Mouse (Mus musculus) forebrain, embryonic 12.5 days (tissue): ENCODE measurements around the gene Brms1. TPM values are rescaled to one million over a fixed set of nuclear protein-coding genes. Genes with fewer than 3 reads are reported as not detected.
A peak's percentile ranks its signal among the peaks of the same experiment; 100 is the strongest.
"Not testable (repeated sequence)": the region's sequence is repeated elsewhere in the genome, so short reads cannot be mapped to it uniquely, and the experiment has no call there.

Experiments
- ATAC-seq: fragments of 200-750 bp; cut with Nextera tagmentation; 2 replicates; pipeline ENCODE4 v1.8.0; 2017; ENCODE audit warnings: moderate TSS enrichment; ENCODE audit not compliant: low FRiP score
- H3K27ac ChIP-seq: fragments of 300-500 bp; sonication (generic); 2 replicates; pipeline ENCODE4 v1.5.1; 2016; ENCODE audit warnings: mild to moderate bottlenecking
- H3K27me3 ChIP-seq: fragments of 300-500 bp; sonication (generic); 2 replicates; pipeline ENCODE4 v1.6.1; 2016; ENCODE audit warnings: mild to moderate bottlenecking
- H3K36me3 ChIP-seq: fragments of 300-500 bp; sonication (generic); replicated peaks from 2 replicates; pipeline ENCODE4 v1.6.1; 2016; ENCODE audit warnings: mild to moderate bottlenecking
- H3K4me1 ChIP-seq: fragments of 300-500 bp; sonication (generic); 2 replicates; pipeline ENCODE4 v1.6.1; 2016
- H3K4me2 ChIP-seq: fragments of 300-500 bp; sonication (generic); 2 replicates; pipeline ENCODE4 v1.6.1; 2016; ENCODE audit warnings: mild to moderate bottlenecking, moderate library complexity
- H3K4me3 ChIP-seq: fragments of 300-500 bp; sonication (generic); replicated peaks from 2 replicates; pipeline ENCODE4 v1.5.1; 2016; ENCODE audit warnings: mild to moderate bottlenecking
- H3K9ac ChIP-seq: fragments of 300-500 bp; sonication (generic); 2 replicates; pipeline ENCODE4 v1.6.1; 2016; ENCODE audit warnings: mild to moderate bottlenecking
- H3K9me3 ChIP-seq: fragments of 300-500 bp; sonication (generic); 2 replicates; pipeline ENCODE4 v1.6.1; 2016
- WGBS: fragments of 180-500 bp; shearing (Covaris S2); methylation state at CpG from one replicate; pipeline ENCODE4 v1.1.7; 2016; 5-methylcytosine and 5-hydroxymethylcytosine counted together
- polyA plus RNA-seq: library from polyadenylated mRNA; unstranded; fragments of >200 nt; fragmentation: Nextera tagmentation; extraction: Ambion mirVana; gene quantifications from 2 replicates; pipeline ENCODE4 v1.2.1, GENCODE M21; 2016

Gene Brms1
- 57.5 and 60.3 TPM in 2 replicates for polyA plus RNA-seq

GRCm38 (mm10) chr19:5040862-5041523, at the start of gene Brms1:
Gene Brms1 (plus strand): TSS chr19:5041354.
- peak; percentile 79 for ATAC-seq
- WGBS: 7% methylated on average over 40 of the region's 40 CpGs

GRCm38 (mm10) chr19:4992371-4992770, 48.8 kb upstream of the Brms1 start:
- ATAC-seq: no peak
- no peak overlapping the region for H3K9ac ChIP-seq
- H3K4me1 ChIP-seq: peaks cover 15% of the 10 kb centered on the region
- no peaks in the 10 kb centered on the region for H3K36me3 ChIP-seq
- no peak overlapping the region for H3K4me3 ChIP-seq
- H3K27me3 ChIP-seq: peaks cover 88% of the 10 kb centered on the region
- H3K9me3 ChIP-seq: no peaks in the 10 kb centered on the region
- 17% methylated on average over 8 of the region's 8 CpGs for WGBS
- H3K4me2 ChIP-seq: no peak overlapping the region
- no peak overlapping the region for H3K27ac ChIP-seq

More at GRCm38 (mm10) chr19:5040862-5041523, at the start of gene Brms1:
- H3K27me3 ChIP-seq: no peaks in the 10 kb centered on the region
- H3K4me1 ChIP-seq: peaks cover 38% of the 10 kb centered on the region
- peak within 1 kb of the TSS; percentile 97 for H3K4me2 ChIP-seq
- H3K27ac ChIP-seq: peak within 1 kb of the TSS; percentile 9
- peak within 1 kb of the TSS; percentile 83 for H3K9ac ChIP-seq
- H3K36me3 ChIP-seq: peaks cover 15% of the 10 kb centered on the region
- H3K4me3 ChIP-seq: peak within 1 kb of the TSS; percentile 82
- H3K9me3 ChIP-seq: no peaks in the 10 kb centered on the region

- WGBS: 14% methylated on average over 9 of the region's 9 CpGs
- Histone ChIP-seq H3K4me1 (peaks cover 15% of the 10 kb centered on the region), H3K4me3 (no peak overlapping the region), H3K9me3 (no peaks in the 10 kb centered on the region), H3K36me3 (no peaks in the 10 kb centered on the region), H3K9ac (no peak overlapping the region), H3K27me3 (peaks cover 83% of the 10 kb centered on the region), H3K27ac (no peak overlapping the region), H3K4me2 (no peak overlapping the region)
- no peak for ATAC-seq
Observed at GRCm38 (mm10) chr19:4992904-4993303, 48.2 kb upstream of the Brms1 start.

- H3K27me3 ChIP-seq: peaks cover 75% of the 10 kb centered on the region
- H3K9me3 ChIP-seq: no peaks in the 10 kb centered on the region
- ATAC-seq: no peak
- no peak overlapping the region for H3K9ac ChIP-seq
- no peak overlapping the region for H3K4me2 ChIP-seq
- H3K36me3 ChIP-seq: no peaks in the 10 kb centered on the region
- no peak overlapping the region for H3K27ac ChIP-seq
- WGBS: 64% methylated on average over 5 of the region's 5 CpGs
- H3K4me1 ChIP-seq: peaks cover 15% of the 10 kb centered on the region
- H3K4me3 ChIP-seq: no peak overlapping the region
Observed at GRCm38 (mm10) chr19:4994043-4994442, 47.1 kb upstream of the Brms1 start.

- H3K9me3 ChIP-seq: no peaks in the 10 kb centered on the region
- no peak overlapping the region for H3K4me2 ChIP-seq
- WGBS: 78% methylated on average over 6 of the region's 6 CpGs
- peaks cover 15% of the 10 kb centered on the region for H3K4me1 ChIP-seq
- no peak overlapping the region for H3K27ac ChIP-seq
- no peak overlapping the region for H3K4me3 ChIP-seq
- ATAC-seq: no peak
- no peaks in the 10 kb centered on the region for H3K36me3 ChIP-seq
- H3K9ac ChIP-seq: no peak overlapping the region
- H3K27me3 ChIP-seq: peaks cover 29% of the 10 kb centered on the region
Observed at GRCm38 (mm10) chr19:4999445-5000140, 41.6 kb upstream of the Brms1 start.

- peak overlapping the region; percentile 57 for H3K9ac ChIP-seq
- H3K4me1 ChIP-seq: peaks cover 15% of the 10 kb centered on the region
- peak; percentile 98 for ATAC-seq
- H3K9me3 ChIP-seq: no peaks in the 10 kb centered on the region
- peaks cover 24% of the 10 kb centered on the region for H3K27me3 ChIP-seq
- peak overlapping the region; percentile 92 for H3K27ac ChIP-seq
- peak overlapping the region; percentile 70 for H3K4me2 ChIP-seq
- WGBS: under 1% methylated on average over 39 of the region's 39 CpGs
- peak overlapping the region; percentile 39 for H3K4me3 ChIP-seq
- H3K36me3 ChIP-seq: no peaks in the 10 kb centered on the region
Observed at GRCm38 (mm10) chr19:5001666-5002406, 39.3 kb upstream of the Brms1 start.

GRCm38 (mm10) chr19:5003644-5004043, 37.5 kb upstream of the Brms1 start:
- 50% methylated on average over 2 of the region's 2 CpGs for WGBS
- not testable (repeated sequence) for H3K36me3 ChIP-seq, H3K4me3 ChIP-seq, H3K9me3 ChIP-seq, ATAC-seq, H3K9ac ChIP-seq, H3K4me2 ChIP-seq, H3K27ac ChIP-seq
- Histone ChIP-seq H3K27me3 (peaks cover 18% of the 10 kb centered on the region), H3K4me1 (peaks cover 15% of the 10 kb centered on the region)

- no peaks in the 10 kb centered on the region for H3K36me3 ChIP-seq
- H3K4me2 ChIP-seq: no peak overlapping the region
- H3K27me3 ChIP-seq: peaks cover 6% of the 10 kb centered on the region
- no peak overlapping the region for H3K27ac ChIP-seq
- no peak overlapping the region for H3K9ac ChIP-seq
- 71% methylated on average over 4 of the region's 4 CpGs for WGBS
- H3K4me3 ChIP-seq: no peak overlapping the region
- H3K4me1 ChIP-seq: peaks cover 15% of the 10 kb centered on the region
- no peaks in the 10 kb centered on the region for H3K9me3 ChIP-seq
- ATAC-seq: no peak
Observed at GRCm38 (mm10) chr19:5004925-5005324, 36.2 kb upstream of the Brms1 start.

GRCm38 (mm10) chr19:5013138-5013537, 28.0 kb upstream of the Brms1 start:
- H3K27ac ChIP-seq: no peak overlapping the region
- peaks cover 5% of the 10 kb centered on the region; the same call in 1 of the 2 replicates for H3K4me1 ChIP-seq
- WGBS: 80% methylated on average over 8 of the region's 8 CpGs
- H3K9me3 ChIP-seq: no peaks in the 10 kb centered on the region
- no peaks in the 10 kb centered on the region; the same call in 1 of the 2 replicates for H3K27me3 ChIP-seq
- no peaks in the 10 kb centered on the region for H3K36me3 ChIP-seq
- H3K4me3 ChIP-seq: no peak overlapping the region
- no peak overlapping the region for H3K9ac ChIP-seq
- no peak for ATAC-seq
- no peak overlapping the region for H3K4me2 ChIP-seq

- Histone ChIP-seq H3K9me3 (no peaks in the 10 kb centered on the region), H3K9ac (no peak overlapping the region), H3K4me3 (no peak overlapping the region), H3K4me1 (peaks cover 5% of the 10 kb centered on the region; the same call in 1 of the 2 replicates), H3K4me2 (no peak overlapping the region), H3K27me3 (no peaks in the 10 kb centered on the region; the same call in 1 of the 2 replicates), H3K27ac (no peak overlapping the region), H3K36me3 (no peaks in the 10 kb centered on the region)
- 16% methylated on average over 8 of the region's 8 CpGs for WGBS
- ATAC-seq: no peak
Observed at GRCm38 (mm10) chr19:5014961-5015398, 26.2 kb upstream of the Brms1 start.

GRCm38 (mm10) chr19:5016221-5016742, 24.9 kb upstream of the Brms1 start:
- Histone ChIP-seq H3K9ac (no peak overlapping the region; the same call in 1 of the 2 replicates), H3K4me3 (no peak overlapping the region), H3K27ac (0 out of 2 replicates have a peak overlapping the region, but pooled peaks have one; percentile 36), H3K9me3 (no peaks in the 10 kb centered on the region), H3K4me1 (peaks cover 5% of the 10 kb centered on the region; the same call in 1 of the 2 replicates), H3K27me3 (no peaks in the 10 kb centered on the region), H3K36me3 (no peaks in the 10 kb centered on the region), H3K4me2 (no peak overlapping the region)
- 50% methylated on average over 10 of the region's 10 CpGs for WGBS
- ATAC-seq: no peak

- H3K4me3 ChIP-seq: no peak overlapping the region
- no peak for ATAC-seq
- H3K27me3 ChIP-seq: no peaks in the 10 kb centered on the region
- H3K9me3 ChIP-seq: no peaks in the 10 kb centered on the region
- no peak overlapping the region for H3K4me2 ChIP-seq
- WGBS: 24% methylated on average over 12 of the region's 12 CpGs
- no peak overlapping the region; the same call in 1 of the 2 replicates for H3K9ac ChIP-seq
- H3K27ac ChIP-seq: no peak overlapping the region
- peaks cover 5% of the 10 kb centered on the region; the same call in 1 of the 2 replicates for H3K4me1 ChIP-seq
- H3K36me3 ChIP-seq: no peaks in the 10 kb centered on the region
Observed at GRCm38 (mm10) chr19:5016782-5017181, 24.4 kb upstream of the Brms1 start.
